Mouse (Mus musculus) Patski (cell line): ENCODE results near the gene Selplg. TPM values are rescaled to one million over a fixed set of nuclear protein-coding genes. Genes with fewer than 3 reads are reported as not detected.
"Not testable (repeated sequence)": the region's sequence is repeated elsewhere in the genome, so short reads cannot be mapped to it uniquely, and the experiment has no call there.

Source experiments
- ATAC-seq: fragments of 100-300 bp; one replicate; pipeline ENCODE4 v1.8.0; 2021
- CTCF ChIA-PET: fragments of 350-600 bp; sonication (Branson Sonifier 250); formaldehyde crosslinking; loops from one replicate; lab custom pipeline; 2022; ENCODE audit warnings: inconsistent platforms; lab: Charles Lee
- POLR2A ChIA-PET: fragments of 350-600 bp; sonication (Branson Sonifier 250); formaldehyde crosslinking; loops from one replicate; lab custom pipeline; 2022; ENCODE audit warnings: antibody characterized with exemption, inconsistent platforms; lab: Charles Lee
- DNase-seq: peaks from one replicate; pipeline ENCODE4 v3.0.0-alpha.2; 2011; ENCODE audit warnings: low read depth, low spot score
- H3K27me3 ChIP-seq: fragments of 371-371 bp; one replicate; pipeline ENCODE4 v1.5.1; 2021
- CTCF ChIP-seq: fragments of 100-300 bp; IDR thresholded peaks from one replicate; pipeline ENCODE4 v1.5.1; 2021
- in situ Hi-C: fragments of 300-500 bp; cut with MboI; formaldehyde crosslinking; loops from 3 replicates; pipeline ENCODE4 v1.11.1; 2018; ENCODE audit warnings: low pct_unique_long_range_greater_than_20kb, mixed read lengths
- polyA plus RNA-seq: library from polyadenylated mRNA; unstranded; gene quantifications from one replicate; pipeline ENCODE4 v1.2.3, GENCODE M21; 2021

Gene Selplg
- polyA plus RNA-seq, 1 experiment from 2014 or later: 0.04 TPM

- H3K27me3 ChIP-seq: peaks cover 5% of the 10 kb centered on the region
- ChIA-PET POLR2A (no interaction called here), CTCF (interaction anchor here (1.1 kb wide), 1 partner anchor 13 kb away, joined by 3 read pairs; no protein-coding TSS in a partner anchor)
- in situ Hi-C loops: no loop called here
- no peak for DNase-seq
- ATAC-seq: no peak
- TF ChIP-seq CTCF: no peak
Measured at GRCm38 (mm10) chr5:113788645-113789044, 43.8 kb downstream of the Selplg start.

DNA sequence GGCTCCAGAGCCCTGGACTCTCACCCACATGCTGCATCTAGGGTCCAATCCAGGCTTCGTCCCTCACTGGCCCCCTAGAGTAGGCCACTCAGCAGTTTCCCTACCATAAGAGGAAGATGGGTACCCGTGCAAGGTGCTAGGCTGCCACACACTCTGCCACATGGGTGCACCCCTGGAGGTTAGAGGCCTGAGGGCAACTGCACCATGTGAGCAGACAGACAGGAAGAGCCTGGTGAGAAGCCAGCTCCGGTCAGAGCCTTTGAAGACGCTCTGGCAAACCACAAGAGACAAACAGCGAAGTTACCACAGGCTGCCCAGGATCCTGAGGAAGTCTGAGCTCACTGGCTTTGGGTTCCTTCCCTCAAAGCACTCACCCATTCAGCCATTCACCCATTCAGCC, 45.5 kb downstream of the Selplg start:
- no peak for ATAC-seq
- POLR2A ChIA-PET: no interaction called here

GRCm38 (mm10) chr5:113784104-113784503, 48.3 kb downstream of the Selplg start:
- H3K27me3 ChIP-seq, in situ Hi-C loops, ATAC-seq, DNase-seq: not testable (repeated sequence)
- ChIA-PET POLR2A (interaction anchor here (0.9 kb wide), 1 partner anchor 16 kb away, joined by 3 read pairs; the partner anchor contains the start of gene Tmem119), CTCF (interaction anchor here (0.9 to 3.4 kb wide), 2 partner anchors 10 to 32 kb away, joined by 3 to 16 read pairs; partner anchors contain the start of gene Iscu)

More for the DNA sequence above, 45.5 kb downstream of the Selplg start:
- no peak for DNase-seq
- CTCF ChIA-PET: no interaction called here
- H3K27me3 ChIP-seq: peaks cover 5% of the 10 kb centered on the region
- in situ Hi-C loops: no loop called here
- TF ChIP-seq CTCF: no peak

DNA sequence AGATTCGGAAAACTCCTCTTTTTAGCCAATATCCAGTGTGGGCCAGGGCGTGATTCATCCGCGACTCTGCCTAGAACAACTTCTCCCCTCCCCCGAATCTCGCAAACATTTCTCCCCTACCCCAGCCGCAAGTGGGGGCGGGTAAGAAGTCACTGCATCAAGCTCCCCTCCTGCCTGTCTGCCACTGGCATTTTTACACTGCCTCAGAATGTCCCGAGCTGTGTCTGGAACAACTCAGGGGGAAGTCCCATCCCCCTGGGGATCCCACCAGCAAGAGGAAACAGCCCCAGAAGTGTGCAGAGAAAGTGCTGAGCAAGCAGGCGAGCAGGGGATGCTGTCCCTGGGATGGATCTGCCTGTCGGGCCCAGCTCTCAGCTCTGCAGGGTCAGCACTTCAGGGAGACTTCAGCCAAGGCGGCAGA, 48.9 kb downstream of the Selplg start:
- ChIA-PET POLR2A (interaction anchor here (0.9 kb wide), 1 partner anchor 17 kb away, joined by 3 read pairs; the partner anchor contains the start of gene Tmem119), CTCF (interaction anchor here (0.9 to 3.4 kb wide), 2 partner anchors 10 to 33 kb away, joined by 3 to 16 read pairs; partner anchors contain the start of gene Iscu)
- ATAC-seq (no peak), DNase-seq (no peak)
- in situ Hi-C loops: no loop called here
- H3K27me3 ChIP-seq: no peaks in the 10 kb centered on the region
- TF ChIP-seq CTCF: no peak

DNA sequence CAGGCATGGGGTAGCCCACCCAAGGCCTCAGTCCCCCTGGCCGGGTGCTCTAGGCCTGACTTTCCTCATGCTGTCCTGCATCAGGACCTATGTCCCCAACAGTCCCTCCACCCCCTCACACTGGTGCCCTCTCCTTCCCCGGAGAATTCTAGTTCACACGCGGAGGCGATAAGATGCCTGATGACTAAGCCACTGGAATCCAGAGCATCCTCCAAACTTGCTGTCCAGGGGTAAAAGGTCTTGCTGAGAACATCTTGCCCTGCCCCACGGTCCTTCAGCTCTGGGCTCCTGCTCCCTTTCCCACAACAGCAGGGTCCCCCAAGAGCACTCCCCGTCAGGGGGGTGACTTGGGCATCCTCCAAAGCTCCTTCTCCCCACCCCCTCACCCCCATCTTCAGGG, 49.8 kb downstream of the Selplg start:
- ChIA-PET POLR2A (no interaction called here), CTCF (interaction anchor here (0.8 to 3.4 kb wide), 2 partner anchors 9 to 21 kb away, joined by 3 to 16 read pairs; partner anchors contain the start of gene Iscu)
- TF ChIP-seq CTCF: no peak
- in situ Hi-C loops: no loop called here
- DNase-seq (no peak), ATAC-seq (no peak)
- no peaks in the 10 kb centered on the region for H3K27me3 ChIP-seq

DNA sequence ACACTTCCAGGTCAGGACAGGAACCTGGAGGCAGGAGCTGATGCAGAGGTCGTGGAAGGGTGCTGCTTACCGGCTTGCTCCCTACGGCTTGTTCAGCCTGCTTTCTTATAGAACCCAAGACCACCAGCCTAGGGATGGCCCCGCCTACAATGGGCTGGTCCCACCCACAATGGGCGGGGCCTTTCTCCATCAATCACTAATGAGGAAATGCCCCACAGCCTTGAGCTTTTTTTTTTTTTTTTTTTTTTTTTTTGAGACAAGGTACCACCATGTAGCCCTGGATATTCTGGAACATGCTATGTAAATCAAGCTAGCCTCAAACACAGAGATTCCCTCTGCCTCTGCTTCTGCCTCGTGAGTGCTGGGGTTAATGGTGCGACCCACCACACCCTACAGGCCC, 50.6 kb downstream of the Selplg start:
- CTCF ChIA-PET: interaction anchor here (3.4 kb wide), 1 partner anchor 8 kb away, joined by 16 read pairs; the partner anchor contains the start of gene Iscu
- ATAC-seq (no peak), DNase-seq (no peak)
- no peaks in the 10 kb centered on the region for H3K27me3 ChIP-seq
- no peak for TF ChIP-seq CTCF
- POLR2A ChIA-PET: no interaction called here
- in situ Hi-C loops: no loop called here

DNA sequence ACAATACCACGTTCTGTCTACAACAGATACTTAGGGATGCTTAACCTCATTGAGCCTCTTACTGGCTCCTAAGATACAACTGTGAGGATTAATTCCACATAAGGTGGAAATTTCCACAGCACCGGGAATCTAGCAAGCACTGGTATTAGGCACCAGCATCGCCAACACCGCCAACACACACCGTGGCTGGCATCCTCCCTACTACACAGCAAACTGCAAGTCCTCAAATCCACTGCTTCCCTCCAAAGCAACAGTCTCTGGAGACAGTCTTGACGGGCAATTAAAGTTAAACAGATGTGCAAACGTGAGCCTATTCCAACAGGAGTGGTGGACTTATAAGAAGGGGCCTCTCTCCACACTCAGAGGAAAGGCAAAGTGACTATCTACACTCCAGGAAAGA, 51.2 kb downstream of the Selplg start:
- H3K27me3 ChIP-seq: no peaks in the 10 kb centered on the region
- no peak for TF ChIP-seq CTCF
- DNase-seq (no peak), ATAC-seq (no peak)
- ChIA-PET POLR2A (no interaction called here), CTCF (no interaction called here)
- in situ Hi-C loops: no loop called here

DNA sequence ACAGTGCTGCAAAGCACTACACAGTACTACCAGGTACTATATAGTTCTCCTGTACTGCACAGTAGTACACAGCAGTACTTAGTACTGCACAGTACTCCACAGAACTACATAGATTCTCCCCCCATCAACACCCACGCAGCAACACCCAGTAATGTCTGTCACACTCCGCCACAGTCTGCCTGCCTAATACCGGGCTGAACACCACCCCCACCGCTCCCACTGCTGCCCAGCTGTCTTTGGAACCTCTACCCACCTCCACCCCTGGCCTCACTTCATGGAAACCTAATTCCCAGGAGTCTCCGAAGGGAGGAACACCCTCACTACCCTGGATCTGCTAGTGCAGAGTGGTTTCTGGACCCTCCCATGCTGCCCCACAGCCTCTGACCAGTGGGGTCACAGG, 51.7 kb downstream of the Selplg start:
- no peaks in the 10 kb centered on the region for H3K27me3 ChIP-seq
- ATAC-seq (no peak), DNase-seq (no peak)
- ChIA-PET POLR2A (no interaction called here), CTCF (no interaction called here)
- in situ Hi-C loops: no loop called here
- no peak for TF ChIP-seq CTCF

DNA sequence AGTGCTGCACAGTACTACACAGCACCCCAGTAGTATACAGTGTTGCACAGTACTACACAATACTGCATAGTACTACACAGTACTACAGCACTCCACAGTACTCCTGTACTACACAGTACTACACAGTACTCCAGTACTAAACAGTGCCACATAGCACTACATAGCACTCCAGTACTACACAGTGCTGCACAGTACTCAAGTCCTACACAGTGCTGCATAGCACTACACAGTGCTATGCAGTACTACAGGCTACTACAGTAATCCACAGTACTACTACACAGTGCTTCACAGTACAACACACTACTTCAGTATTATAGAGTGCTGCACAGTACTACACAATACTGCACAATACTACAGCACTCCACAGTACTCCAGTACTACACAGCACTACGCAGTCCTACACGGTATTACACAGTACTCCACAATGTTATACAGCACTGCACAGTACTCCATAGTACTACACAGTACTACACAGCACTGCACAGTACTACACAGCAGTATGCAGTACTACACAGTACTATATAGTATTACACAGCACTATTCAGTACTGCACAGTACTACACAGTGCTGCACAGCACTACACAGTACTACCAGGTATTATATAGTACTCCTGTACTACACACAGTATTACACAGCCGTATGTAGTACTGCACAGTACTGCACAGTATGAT, 52.2 kb downstream of the Selplg start:
- CTCF ChIA-PET: no interaction called here
- H3K27me3 ChIP-seq: no peaks in the 10 kb centered on the region
- DNase-seq (no peak), ATAC-seq (no peak)
- POLR2A ChIA-PET: no interaction called here
- in situ Hi-C loops: no loop called here
- no peak for TF ChIP-seq CTCF

- ATAC-seq (no peak), DNase-seq (no peak)
- ChIA-PET POLR2A (no interaction called here), CTCF (no interaction called here)
- in situ Hi-C loops: loop anchor here (5.0 kb wide), 1 partner anchor 33 kb away; no protein-coding TSS in a partner anchor
- no peak for TF ChIP-seq CTCF
- no peaks in the 10 kb centered on the region for H3K27me3 ChIP-seq
Measured at GRCm38 (mm10) chr5:113779569-113779968, 52.9 kb downstream of the Selplg start.

- CTCF ChIA-PET: interaction anchor here (1.3 kb wide), 1 partner anchor 34 kb away, joined by 4 read pairs; no protein-coding TSS in a partner anchor
- POLR2A ChIA-PET, H3K27me3 ChIP-seq, ATAC-seq, DNase-seq: not testable (repeated sequence)
- in situ Hi-C loops: loop anchor here (5.0 kb wide), 1 partner anchor 35 kb away; no protein-coding TSS in a partner anchor
Measured at GRCm38 (mm10) chr5:113777728-113778127, 54.7 kb downstream of the Selplg start.
